Mouse (Mus musculus): ENCODE measurements around the gene Hand2. TPM values are rescaled to one million over a fixed set of nuclear protein-coding genes. Genes with fewer than 3 reads are reported as not detected.

The Hand2 gene
- polyA plus RNA-seq, 1 experiment from 2014 or later: 7.7 TPM

DNA sequence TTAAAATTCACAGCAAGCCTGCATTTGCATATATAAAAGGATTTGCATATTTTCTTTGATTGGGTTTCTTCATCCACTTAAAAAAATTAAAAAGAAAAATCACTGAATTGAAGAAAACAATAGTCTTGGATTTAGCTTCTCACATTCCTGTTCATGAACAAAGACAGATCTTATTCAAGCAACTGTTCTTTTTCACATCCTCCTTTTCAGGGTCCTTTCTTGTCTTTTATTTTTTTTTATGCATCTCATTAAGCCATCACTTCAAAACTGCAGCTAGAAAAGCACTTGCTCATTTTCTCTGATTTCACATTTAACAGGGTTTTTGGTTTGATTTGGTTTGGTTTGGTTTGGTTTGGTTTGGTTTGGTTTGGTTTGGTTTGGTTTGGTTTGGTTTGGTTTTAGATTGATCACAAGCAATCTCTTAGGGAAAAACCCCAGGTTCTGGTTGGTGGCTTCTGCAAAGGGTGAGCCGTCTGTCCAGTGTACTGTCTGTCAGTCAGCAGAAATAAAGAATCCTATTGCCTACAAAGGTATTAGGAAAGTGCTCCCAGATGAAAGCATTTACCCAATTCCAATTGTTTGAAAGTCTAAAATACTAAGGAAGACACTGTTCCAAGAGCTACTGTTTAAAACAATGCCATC lies 10.8 kb upstream of the Hand2 start:
- no peak overlapping the region for H3K4me2 ChIP-seq (replicated peaks; ENCODE audit: low read depth)
- H3K4me1 ChIP-seq (replicated peaks; ENCODE audit: control insufficient read depth, insufficient read depth): no peaks in the 10 kb centered on the region
- no peak for ATAC-seq (ENCODE audit: low FRiP score, low TSS enrichment)
- H3K9ac ChIP-seq (ENCODE audit: low read length): no peak overlapping the region
- H3K9me3 ChIP-seq (ENCODE audit: control insufficient read depth, low read length): no peaks in the 10 kb centered on the region
- 64% methylated on average over 1 of the region's 1 CpGs for WGBS
- H3K27ac ChIP-seq (replicated peaks): no peak overlapping the region
- H3K27me3 ChIP-seq (ENCODE audit: control insufficient read depth, insufficient read depth, low read length): peaks cover 10% of the 10 kb centered on the region; the same call in 1 of the 2 replicates
- H3K4me3 ChIP-seq (ENCODE audit: low read depth, low read length): no peak overlapping the region
- no peaks in the 10 kb centered on the region for H3K36me3 ChIP-seq (ENCODE audit: control insufficient read depth, insufficient read depth, low read length)
- TF ChIP-seq CTCF (IDR thresholded peaks at IDR 0.05; ENCODE audit: low read depth) (no peak), EP300 (optimal IDR thresholded peaks at IDR 0.05) (no peak)
- DNase-seq (ENCODE audit: low spot score): no peak

- no peaks in the 10 kb centered on the region for H3K36me3 ChIP-seq (ENCODE audit: control insufficient read depth, insufficient read depth, low read length)
- TF ChIP-seq EP300 (optimal IDR thresholded peaks at IDR 0.05) (no peak), CTCF (IDR thresholded peaks at IDR 0.05; ENCODE audit: low read depth) (no peak)
- 3% methylated on average over 30 of the region's 30 CpGs for WGBS
- no peaks in the 10 kb centered on the region for H3K9me3 ChIP-seq (ENCODE audit: control insufficient read depth, low read length)
- DNase-seq (ENCODE audit: low spot score): no peak
- peak overlapping the region; percentile 21 for H3K4me3 ChIP-seq (ENCODE audit: low read depth, low read length)
- H3K4me1 ChIP-seq (replicated peaks; ENCODE audit: control insufficient read depth, insufficient read depth): no peaks in the 10 kb centered on the region
- H3K9ac ChIP-seq (ENCODE audit: low read length): peak overlapping the region; percentile 56
- H3K4me2 ChIP-seq (replicated peaks; ENCODE audit: low read depth): peak overlapping the region; percentile 54
- peak overlapping the region; percentile 70 for H3K27ac ChIP-seq (replicated peaks)
- 0 out of 2 replicates have a peak, but pooled peaks have one; percentile 42 for ATAC-seq (ENCODE audit: low FRiP score, low TSS enrichment)
- peaks cover 10% of the 10 kb centered on the region; the same call in 1 of the 2 replicates for H3K27me3 ChIP-seq (ENCODE audit: control insufficient read depth, insufficient read depth, low read length)
Measured at GRCm38 (mm10) chr8:57312031-57312981, 8.5 kb upstream of the Hand2 start.

DNA sequence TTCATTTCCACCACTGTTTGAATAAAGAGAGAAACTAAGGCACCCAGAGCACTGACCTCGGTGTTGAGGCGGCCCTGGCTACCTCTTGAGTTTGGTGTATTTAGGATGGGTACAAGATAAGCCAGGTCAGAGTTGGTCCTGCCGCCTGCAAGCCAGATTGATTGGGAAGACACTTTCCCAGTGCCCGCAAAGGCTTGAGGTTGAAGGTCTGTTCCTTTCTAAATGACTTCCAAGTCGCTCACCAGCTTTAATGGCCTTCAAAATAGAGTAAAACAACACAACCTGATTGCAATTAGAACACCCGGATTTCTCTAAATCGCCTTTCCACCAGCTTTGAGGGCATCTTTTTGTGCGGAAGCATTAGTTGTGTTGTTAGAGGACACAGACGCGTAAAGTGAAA lies 7.2 kb upstream of the Hand2 start:
- no peak overlapping the region for H3K27ac ChIP-seq (replicated peaks)
- TF ChIP-seq CTCF (IDR thresholded peaks at IDR 0.05; ENCODE audit: low read depth) (no peak), EP300 (optimal IDR thresholded peaks at IDR 0.05) (no peak)
- H3K4me2 ChIP-seq (replicated peaks; ENCODE audit: low read depth): 0 out of 2 replicates have a peak overlapping the region, but pooled peaks have one; percentile 1
- no peak for DNase-seq (ENCODE audit: low spot score)
- no peaks in the 10 kb centered on the region for H3K4me1 ChIP-seq (replicated peaks; ENCODE audit: control insufficient read depth, insufficient read depth)
- peaks cover 10% of the 10 kb centered on the region; the same call in 1 of the 2 replicates for H3K27me3 ChIP-seq (ENCODE audit: control insufficient read depth, insufficient read depth, low read length)
- ATAC-seq (ENCODE audit: low FRiP score, low TSS enrichment): no peak
- H3K4me3 ChIP-seq (ENCODE audit: low read depth, low read length): no peak overlapping the region
- 40% methylated on average over 10 of the region's 10 CpGs for WGBS
- H3K9ac ChIP-seq (ENCODE audit: low read length): no peak overlapping the region
- H3K9me3 ChIP-seq (ENCODE audit: control insufficient read depth, low read length): no peaks in the 10 kb centered on the region
- no peaks in the 10 kb centered on the region for H3K36me3 ChIP-seq (ENCODE audit: control insufficient read depth, insufficient read depth, low read length)

DNA sequence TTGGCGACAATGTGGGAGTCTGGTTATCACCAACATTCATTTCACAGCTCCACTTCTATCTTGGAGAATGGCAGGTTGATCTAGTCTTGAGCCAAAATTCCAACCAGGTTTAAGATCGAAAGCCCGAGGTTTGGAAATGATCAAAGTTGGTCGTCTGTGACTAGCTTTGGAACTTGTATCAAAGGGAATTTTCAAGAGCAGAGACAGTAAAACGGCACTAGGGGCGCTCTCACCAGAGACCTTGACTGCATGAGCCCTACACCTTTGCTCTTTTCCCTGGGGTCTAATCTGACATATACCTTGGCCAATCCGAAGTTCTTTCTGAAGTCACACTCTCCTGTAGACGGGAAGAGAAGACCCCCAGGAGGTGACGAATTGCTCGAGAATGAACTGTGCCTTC lies 6.6 kb upstream of the Hand2 start:
- 20% methylated on average over 10 of the region's 10 CpGs for WGBS
- 0 out of 2 replicates have a peak overlapping the region, but pooled peaks have one; percentile 1 for H3K4me3 ChIP-seq (ENCODE audit: low read depth, low read length)
- H3K27me3 ChIP-seq (ENCODE audit: control insufficient read depth, insufficient read depth, low read length): peaks cover 10% of the 10 kb centered on the region; the same call in 1 of the 2 replicates
- peak; percentile 27 for DNase-seq (ENCODE audit: low spot score)
- H3K9me3 ChIP-seq (ENCODE audit: control insufficient read depth, low read length): no peaks in the 10 kb centered on the region
- no peaks in the 10 kb centered on the region for H3K4me1 ChIP-seq (replicated peaks; ENCODE audit: control insufficient read depth, insufficient read depth)
- no peak for ATAC-seq (ENCODE audit: low FRiP score, low TSS enrichment)
- no peak overlapping the region for H3K9ac ChIP-seq (ENCODE audit: low read length)
- TF ChIP-seq EP300 (optimal IDR thresholded peaks at IDR 0.05) (no peak), CTCF (IDR thresholded peaks at IDR 0.05; ENCODE audit: low read depth) (peak; percentile 63)
- H3K4me2 ChIP-seq (replicated peaks; ENCODE audit: low read depth): 0 out of 2 replicates have a peak overlapping the region, but pooled peaks have one; percentile 17
- no peaks in the 10 kb centered on the region for H3K36me3 ChIP-seq (ENCODE audit: control insufficient read depth, insufficient read depth, low read length)
- H3K27ac ChIP-seq (replicated peaks): no peak overlapping the region

DNA sequence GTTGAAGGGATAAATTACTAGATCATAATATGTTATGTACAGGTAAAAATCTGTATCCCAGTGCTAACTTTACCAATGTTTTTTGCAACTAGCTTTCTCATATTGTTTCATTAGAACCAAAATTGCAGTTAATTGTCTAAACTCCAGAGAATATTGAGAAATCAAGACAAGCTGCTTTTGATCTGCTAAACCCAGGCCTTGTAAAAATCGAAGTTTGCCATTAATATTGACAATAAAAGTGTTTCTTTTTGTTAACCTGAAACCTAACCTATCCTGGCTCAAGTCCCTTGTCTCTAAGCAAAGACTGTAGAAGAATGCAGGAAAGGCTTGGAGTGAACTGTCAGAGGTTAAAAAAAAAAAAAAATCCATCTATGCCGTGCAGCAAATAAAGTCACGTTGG lies 5.3 kb upstream of the Hand2 start:
- Histone ChIP-seq H3K4me3 (ENCODE audit: low read depth, low read length) (no peak overlapping the region; the same call in 1 of the 2 replicates), H3K27me3 (ENCODE audit: control insufficient read depth, insufficient read depth, low read length) (peaks cover 10% of the 10 kb centered on the region; the same call in 1 of the 2 replicates), H3K9ac (ENCODE audit: low read length) (no peak overlapping the region), H3K36me3 (ENCODE audit: control insufficient read depth, insufficient read depth, low read length) (no peaks in the 10 kb centered on the region), H3K4me1 (replicated peaks; ENCODE audit: control insufficient read depth, insufficient read depth) (no peaks in the 10 kb centered on the region), H3K27ac (replicated peaks) (no peak overlapping the region), H3K9me3 (ENCODE audit: control insufficient read depth, low read length) (no peaks in the 10 kb centered on the region), H3K4me2 (replicated peaks; ENCODE audit: low read depth) (no peak overlapping the region; the same call in 1 of the 2 replicates)
- no peak for ATAC-seq (ENCODE audit: low FRiP score, low TSS enrichment)
- TF ChIP-seq CTCF (IDR thresholded peaks at IDR 0.05; ENCODE audit: low read depth): no peak
- no peak for TF ChIP-seq EP300 (optimal IDR thresholded peaks at IDR 0.05)
- WGBS: 30% methylated on average over 3 of the region's 3 CpGs
- no peak for DNase-seq (ENCODE audit: low spot score)
